Mouse (Mus musculus) heart, embryonic 15.5 days (tissue): Measurements from ENCODE around the gene Bach2. TPM values are rescaled to one million over a fixed set of nuclear protein-coding genes. Genes with fewer than 3 reads are reported as not detected.

ENCODE experiments used
- ATAC-seq: fragments of 200-750 bp; cut with Nextera tagmentation; replicated peaks from 2 replicates; pipeline ENCODE4 v1.8.0; 2017; ENCODE audit warnings: low read depth, moderate TSS enrichment; ENCODE audit not compliant: insufficient number of reproducible peaks, insufficient read depth, low FRiP score
- H3K27ac ChIP-seq: fragments of 300-500 bp; sonication (generic); 2 replicates; pipeline ENCODE4 v1.5.1; 2015; ENCODE audit warnings: mild to moderate bottlenecking, inconsistent platforms
- H3K27me3 ChIP-seq: fragments of 300-500 bp; sonication (generic); 2 replicates; pipeline ENCODE4 v1.6.1; 2015; ENCODE audit warnings: inconsistent platforms
- H3K36me3 ChIP-seq: fragments of 300-500 bp; sonication (generic); 2 replicates; pipeline ENCODE4 v1.6.1; 2015; ENCODE audit warnings: mild to moderate bottlenecking, inconsistent platforms
- H3K4me1 ChIP-seq: fragments of 300-500 bp; sonication (generic); replicated peaks from 2 replicates; pipeline ENCODE4 v1.6.1; 2015; ENCODE audit warnings: inconsistent platforms
- H3K4me2 ChIP-seq: fragments of 300-500 bp; sonication (generic); 2 replicates; pipeline ENCODE4 v1.6.1; 2015; ENCODE audit warnings: inconsistent platforms, mild to moderate bottlenecking, moderate library complexity
- H3K4me3 ChIP-seq: fragments of 300-500 bp; sonication (generic); 2 replicates; pipeline ENCODE4 v1.5.1; 2015; ENCODE audit warnings: mild to moderate bottlenecking, inconsistent platforms
- H3K9ac ChIP-seq: fragments of 300-500 bp; sonication (generic); 2 replicates; pipeline ENCODE4 v1.6.1; 2015; ENCODE audit warnings: mild to moderate bottlenecking, inconsistent platforms
- H3K9me3 ChIP-seq: fragments of 300-500 bp; sonication (generic); replicated peaks from 2 replicates; pipeline ENCODE4 v1.6.1; 2016; ENCODE audit warnings: inconsistent platforms
- whole genome bisulfite sequencing: fragments of 180-500 bp; shearing (Covaris S2); methylation state at CpG from one replicate; pipeline ENCODE4 v1.1.7; 2015; ENCODE audit warnings: mixed read lengths; 5-methylcytosine and 5-hydroxymethylcytosine counted together
- polyA plus RNA-seq: library from polyadenylated mRNA; unstranded; fragments of >200 nt; fragmentation: Nextera tagmentation; extraction: Ambion mirVana; gene quantifications from 2 replicates; pipeline ENCODE4 v1.2.1, GENCODE M21; 2015

Gene Bach2
- polyA plus RNA-seq, 1 experiment from 2014 or later = 5.0 TPM

GRCm38 (mm10) chr4:32280401-32280800 lies 41.8 kb downstream of the Bach2 start:
- no peak for ATAC-seq
- 44% methylated on average over 6 of the region's 6 CpGs for WGBS
- 0 out of 2 replicates have a peak overlapping the region, but pooled peaks have one; percentile 12 for H3K27ac ChIP-seq

GRCm38 (mm10) chr4:32281306-32281705 lies 42.7 kb downstream of the Bach2 start:
- no peak for ATAC-seq
- no peaks in the 10 kb centered on the region for H3K27me3 ChIP-seq
- 81% methylated on average over 6 of the region's 6 CpGs for WGBS
- no peaks in the 10 kb centered on the region for H3K9me3 ChIP-seq
- no peak overlapping the region for H3K4me3 ChIP-seq
- H3K27ac ChIP-seq = no peak overlapping the region
- no peak overlapping the region for H3K9ac ChIP-seq
- H3K4me2 ChIP-seq = no peak overlapping the region
- H3K4me1 ChIP-seq = no peaks in the 10 kb centered on the region; the same call in 1 of the 2 replicates
- no peaks in the 10 kb centered on the region for H3K36me3 ChIP-seq

More at GRCm38 (mm10) chr4:32280401-32280800, 41.8 kb downstream of the Bach2 start:
- no peak overlapping the region for H3K4me3 ChIP-seq
- H3K4me2 ChIP-seq = no peak overlapping the region
- no peaks in the 10 kb centered on the region for H3K36me3 ChIP-seq
- no peaks in the 10 kb centered on the region for H3K4me1 ChIP-seq
- H3K27me3 ChIP-seq = no peaks in the 10 kb centered on the region
- no peak overlapping the region for H3K9ac ChIP-seq
- H3K9me3 ChIP-seq = no peaks in the 10 kb centered on the region

- Histone ChIP-seq H3K4me3 (no peak overlapping the region), H3K36me3 (no peaks in the 10 kb centered on the region), H3K4me1 (peaks cover 38% of the 10 kb centered on the region), H3K4me2 (no peak overlapping the region), H3K9me3 (no peaks in the 10 kb centered on the region), H3K9ac (no peak overlapping the region), H3K27me3 (no peaks in the 10 kb centered on the region), H3K27ac (no peak overlapping the region)
- no peak for ATAC-seq
- WGBS = 78% methylated on average over 8 of the region's 8 CpGs
Observed at GRCm38 (mm10) chr4:32286405-32286804, 47.8 kb downstream of the Bach2 start.

GRCm38 (mm10) chr4:32288036-32288860 lies 49.6 kb downstream of the Bach2 start:
- 17% methylated on average over 11 of the region's 11 CpGs for WGBS

GRCm38 (mm10) chr4:32289845-32290244 lies 51.2 kb downstream of the Bach2 start:
- no peak overlapping the region for H3K9ac ChIP-seq
- H3K4me3 ChIP-seq = no peak overlapping the region
- peaks cover 48% of the 10 kb centered on the region for H3K4me1 ChIP-seq
- H3K9me3 ChIP-seq = no peaks in the 10 kb centered on the region
- peak overlapping the region; percentile 71 for H3K27ac ChIP-seq
- no peak for ATAC-seq
- H3K27me3 ChIP-seq = no peaks in the 10 kb centered on the region
- WGBS = 58% methylated on average over 6 of the region's 6 CpGs
- H3K4me2 ChIP-seq = no peak overlapping the region
- no peaks in the 10 kb centered on the region for H3K36me3 ChIP-seq

More at GRCm38 (mm10) chr4:32288036-32288860, 49.6 kb downstream of the Bach2 start:
- peak overlapping the region; percentile 52 for H3K27ac ChIP-seq
- H3K4me2 ChIP-seq = peak overlapping the region; percentile 43
- H3K9me3 ChIP-seq = no peaks in the 10 kb centered on the region
- no peaks in the 10 kb centered on the region for H3K27me3 ChIP-seq
- H3K9ac ChIP-seq = no peak overlapping the region
- ATAC-seq = peak; percentile 36; the same call in 1 of the 2 replicates
- no peaks in the 10 kb centered on the region for H3K36me3 ChIP-seq
- H3K4me1 ChIP-seq = peaks cover 44% of the 10 kb centered on the region
- 0 out of 2 replicates have a peak overlapping the region, but pooled peaks have one; percentile 7 for H3K4me3 ChIP-seq

GRCm38 (mm10) chr4:32291406-32291805 lies 52.8 kb downstream of the Bach2 start:
- H3K27ac ChIP-seq = peak overlapping the region; percentile 71; the same call in 1 of the 2 replicates
- no peaks in the 10 kb centered on the region for H3K36me3 ChIP-seq
- 68% methylated on average over 4 of the region's 4 CpGs for WGBS
- no peaks in the 10 kb centered on the region for H3K9me3 ChIP-seq
- H3K9ac ChIP-seq = no peak overlapping the region
- no peak for ATAC-seq
- no peak overlapping the region for H3K4me3 ChIP-seq
- peaks cover 48% of the 10 kb centered on the region for H3K4me1 ChIP-seq
- no peak overlapping the region for H3K4me2 ChIP-seq
- no peaks in the 10 kb centered on the region for H3K27me3 ChIP-seq

- Histone ChIP-seq H3K9ac (no peak overlapping the region), H3K4me1 (peaks cover 42% of the 10 kb centered on the region), H3K4me2 (no peak overlapping the region), H3K4me3 (no peak overlapping the region), H3K9me3 (no peaks in the 10 kb centered on the region), H3K36me3 (no peaks in the 10 kb centered on the region), H3K27ac (no peak overlapping the region), H3K27me3 (no peaks in the 10 kb centered on the region)
- 65% methylated on average over 7 of the region's 7 CpGs for WGBS
- no peak for ATAC-seq
Observed at GRCm38 (mm10) chr4:32293686-32294265, 55.2 kb downstream of the Bach2 start.

GRCm38 (mm10) chr4:32297071-32297671 lies 58.6 kb downstream of the Bach2 start:
- Histone ChIP-seq H3K4me2 (no peak overlapping the region), H3K9me3 (no peaks in the 10 kb centered on the region), H3K36me3 (no peaks in the 10 kb centered on the region), H3K27me3 (no peaks in the 10 kb centered on the region), H3K9ac (no peak overlapping the region), H3K4me3 (no peak overlapping the region), H3K27ac (0 out of 2 replicates have a peak overlapping the region, but pooled peaks have one; percentile 32), H3K4me1 (peaks cover 39% of the 10 kb centered on the region)
- 44% methylated on average over 6 of the region's 6 CpGs for WGBS
- peak; percentile 64; the same call in 1 of the 2 replicates for ATAC-seq

GRCm38 (mm10) chr4:32299221-32299620 lies 60.6 kb downstream of the Bach2 start:
- H3K4me1 ChIP-seq = peaks cover 48% of the 10 kb centered on the region
- no peak overlapping the region for H3K9ac ChIP-seq
- H3K4me3 ChIP-seq = no peak overlapping the region
- H3K27me3 ChIP-seq = no peaks in the 10 kb centered on the region
- H3K27ac ChIP-seq = no peak overlapping the region
- H3K9me3 ChIP-seq = no peaks in the 10 kb centered on the region
- 42% methylated on average over 3 of the region's 3 CpGs for WGBS
- H3K36me3 ChIP-seq = no peaks in the 10 kb centered on the region
- ATAC-seq = no peak
- H3K4me2 ChIP-seq = no peak overlapping the region

- no peak overlapping the region for H3K9ac ChIP-seq
- no peak overlapping the region for H3K4me2 ChIP-seq
- WGBS = 79% methylated on average over 3 of the region's 3 CpGs
- H3K4me1 ChIP-seq = peaks cover 53% of the 10 kb centered on the region
- no peaks in the 10 kb centered on the region for H3K27me3 ChIP-seq
- ATAC-seq = no peak
- H3K4me3 ChIP-seq = no peak overlapping the region
- H3K36me3 ChIP-seq = no peaks in the 10 kb centered on the region
- H3K27ac ChIP-seq = no peak overlapping the region
- no peaks in the 10 kb centered on the region for H3K9me3 ChIP-seq
Observed at GRCm38 (mm10) chr4:32299970-32300369, 61.4 kb downstream of the Bach2 start.

- H3K4me1 ChIP-seq = peaks cover 74% of the 10 kb centered on the region
- no peaks in the 10 kb centered on the region for H3K27me3 ChIP-seq
- 25% methylated on average over 5 of the region's 5 CpGs for WGBS
- peak overlapping the region; percentile 94 for H3K27ac ChIP-seq
- no peaks in the 10 kb centered on the region for H3K9me3 ChIP-seq
- peak overlapping the region; percentile 29 for H3K9ac ChIP-seq
- 0 out of 2 replicates have a peak, but pooled peaks have one; percentile 5 for ATAC-seq
- peak overlapping the region; percentile 18 for H3K4me3 ChIP-seq
- H3K4me2 ChIP-seq = peak overlapping the region; percentile 54
- no peaks in the 10 kb centered on the region for H3K36me3 ChIP-seq
Observed at GRCm38 (mm10) chr4:32302668-32303067, 64.1 kb downstream of the Bach2 start.
